8 mouse cellular contexts compared by ENCODE assay signal in genomic region chr19:29826686-29827085, GRCm38 (mm10). TPM values are rescaled to one million over a fixed set of nuclear protein-coding genes. Genes with fewer than 3 reads are reported as not detected.
DNase-seq lines count a peak whose midpoint lies in the region; ATAC-seq and TF ChIP-seq lines count a peak whose summit lies in the region.

No protein-coding gene starts in this region.

- 84% methylated on average over 1 of the region's 1 CpGs for WGBS in hindbrain, embryonic 15.5 days
- 85% methylated on average over 1 of the region's 1 CpGs for WGBS in limb, embryonic 14.5 days
- WGBS in stomach, embryonic 14.5 days = 86% methylated on average over 1 of the region's 1 CpGs

- no peaks in the 10 kb centered on the region for H3K9me3 ChIP-seq in hindbrain, embryonic 15.5 days
- no peaks in the 10 kb centered on the region for H3K9me3 ChIP-seq in limb, embryonic 14.5 days (ENCODE audit: control insufficient read depth, low read length)
- H3K9me3 ChIP-seq in stomach, embryonic 14.5 days (ENCODE audit: control insufficient read depth, low read depth, low read length) = no peaks in the 10 kb centered on the region

- H3K4me3 ChIP-seq in hindbrain, embryonic 15.5 days = no peak overlapping the region
- no peak overlapping the region for H3K4me3 ChIP-seq in limb, embryonic 14.5 days (replicated peaks; ENCODE audit: low read length)
- no peak overlapping the region for H3K4me3 ChIP-seq in stomach, embryonic 14.5 days (ENCODE audit: low read depth, low read length)

- no peaks in the 10 kb centered on the region for H3K36me3 ChIP-seq in hindbrain, embryonic 15.5 days
- no peaks in the 10 kb centered on the region for H3K36me3 ChIP-seq in limb, embryonic 14.5 days (ENCODE audit: control insufficient read depth, insufficient read depth, low read length)
- no peaks in the 10 kb centered on the region for H3K36me3 ChIP-seq in stomach, embryonic 14.5 days (ENCODE audit: control insufficient read depth, insufficient read depth, low read length)

- DNase-seq in cerebellum, postnatal 14 days = peak; percentile 27 to 35
- DNase-seq in cerebellum, adult 18-20 months = no peak
- DNase-seq in ovary, postnatal 36 days (ENCODE audit: low spot score) = peak; percentile 15
- DNase-seq in ovary, postnatal 10 days (ENCODE audit: low spot score) = no peak
- DNase-seq in limb, embryonic 14.5 days (ENCODE audit: low spot score) = peak; percentile 32
- DNase-seq in adrenal gland, postnatal 14 days = no peak

- H3K27ac ChIP-seq in hindbrain, embryonic 15.5 days (replicated peaks) = no peak overlapping the region
- no peak overlapping the region for H3K27ac ChIP-seq in limb, embryonic 14.5 days (replicated peaks; ENCODE audit: low read depth, low read length)
- H3K27ac ChIP-seq in stomach, embryonic 14.5 days (ENCODE audit: low read length) = no peak overlapping the region

- no peak for TF ChIP-seq POLR2A in limb, embryonic 14.5 days (IDR thresholded peaks at IDR 0.05; ENCODE audit: borderline replicate concordance, extremely low read depth, insufficient read depth, insufficient read length)

- no peaks in the 10 kb centered on the region for H3K27me3 ChIP-seq in hindbrain, embryonic 15.5 days
- no peaks in the 10 kb centered on the region for H3K27me3 ChIP-seq in limb, embryonic 14.5 days (ENCODE audit: control insufficient read depth, insufficient read depth, low read length)
- H3K27me3 ChIP-seq in stomach, embryonic 14.5 days (ENCODE audit: control insufficient read depth, insufficient read depth, low read length) = no peaks in the 10 kb centered on the region

- H3K9ac ChIP-seq in hindbrain, embryonic 15.5 days = no peak overlapping the region
- H3K9ac ChIP-seq in limb, embryonic 14.5 days (ENCODE audit: low read depth, low read length, severe bottlenecking) = no peak overlapping the region
- no peak overlapping the region for H3K9ac ChIP-seq in stomach, embryonic 14.5 days (replicated peaks; ENCODE audit: low read depth, low read length)

- H3K4me1 ChIP-seq in hindbrain, embryonic 15.5 days (replicated peaks) = no peaks in the 10 kb centered on the region
- no peaks in the 10 kb centered on the region for H3K4me1 ChIP-seq in limb, embryonic 14.5 days (ENCODE audit: control insufficient read depth, insufficient read depth, low read length)
- no peaks in the 10 kb centered on the region for H3K4me1 ChIP-seq in stomach, embryonic 14.5 days (ENCODE audit: control insufficient read depth, insufficient read depth, low read length)

- peak; percentile 78 for ATAC-seq in hindbrain, embryonic 15.5 days (ENCODE audit: low FRiP score, low read depth)
- ATAC-seq in limb, embryonic 14.5 days (ENCODE audit: low FRiP score, low read depth) = 0 out of 2 replicates have a peak, but pooled peaks have one; percentile 72
- ATAC-seq in stomach, embryonic 14.5 days (ENCODE audit: insufficient number of reproducible peaks, insufficient read depth, low FRiP score, low read depth) = peak; percentile 69; the same call in 1 of the 2 replicates

- H3K4me2 ChIP-seq in hindbrain, embryonic 15.5 days = no peak overlapping the region
- no peak overlapping the region for H3K4me2 ChIP-seq in limb, embryonic 14.5 days (replicated peaks; ENCODE audit: low read depth, low read length, severe bottlenecking)
- no peak overlapping the region for H3K4me2 ChIP-seq in stomach, embryonic 14.5 days (replicated peaks; ENCODE audit: low read depth, low read length)

RNA-seq across cellular contexts. Expression of gene Ranbp6, which starts 13.9 kb away (rescaled TPM):
- polyA plus RNA-seq in hindbrain, embryonic 15.5 days (2015; fragmentation: Nextera tagmentation; extraction: Ambion mirVana) = 42.8 and 45.2 TPM in 2 replicates
- 6.3 and 8.0 TPM in 2 replicates for polyA plus RNA-seq in limb, embryonic 14.5 days (2012; rRNA removed)
- polyA plus RNA-seq in limb, embryonic 14.5 days (2014; fragmentation: Nextera tagmentation; extraction: Ambion mirVana) = 20.5 and 22.8 TPM in 2 replicates
- 20.2 and 21.2 TPM in 2 replicates for polyA plus RNA-seq in stomach, embryonic 14.5 days (2014; fragmentation: Nextera tagmentation; extraction: Ambion mirVana)
- 13.4 and 16.7 TPM in 2 replicates for total RNA-seq in adrenal gland, postnatal 14 days (2021)

RNA-seq across cellular contexts. Expression of gene 9930021J03Rik, which starts 20.9 kb away (rescaled TPM):
- polyA plus RNA-seq in hindbrain, embryonic 15.5 days (2015; fragmentation: Nextera tagmentation; extraction: Ambion mirVana) = 5.5 and 6.0 TPM in 2 replicates
- polyA plus RNA-seq in limb, embryonic 14.5 days (2012; rRNA removed) = 23.0 and 23.7 TPM in 2 replicates
- polyA plus RNA-seq in limb, embryonic 14.5 days (2014; fragmentation: Nextera tagmentation; extraction: Ambion mirVana) = 8.5 and 9.5 TPM in 2 replicates
- polyA plus RNA-seq in stomach, embryonic 14.5 days (2014; fragmentation: Nextera tagmentation; extraction: Ambion mirVana) = 8.9 and 10.2 TPM in 2 replicates
- total RNA-seq in adrenal gland, postnatal 14 days (2021) = 16.4 and 16.6 TPM in 2 replicates

Comparison
In these comparisons a context has a peak if more than half of its experiments do, and no peak if none do; other contexts are left out.
1. DNase-seq: peak in cerebellum, postnatal 14 days (2 of 2), ovary, postnatal 36 days (single experiment) and limb, embryonic 14.5 days (single experiment); none in cerebellum, adult 18-20 months (0 of 2), ovary, postnatal 10 days (single experiment) and adrenal gland, postnatal 14 days (single experiment).
2. Peak in every context shown above with its lines, with median percentiles within 50 percentile points of each other: ATAC-seq.